Mouse (Mus musculus) lung, postnatal 0 days (tissue): ENCODE results near the gene Ddx55. TPM values are rescaled to one million over a fixed set of nuclear protein-coding genes. Genes with fewer than 3 reads are reported as not detected.
A peak's percentile ranks its signal among the peaks of the same experiment; 100 is the strongest.

ENCODE experiments used
- ATAC-seq: fragments of 200-750 bp; cut with Nextera tagmentation; 2 replicates; pipeline ENCODE4 v1.8.0; 2017; ENCODE audit warnings: moderate library complexity
- DNase-seq: peaks from one replicate; pipeline ENCODE4 v3.0.0-alpha.2; 2016; ENCODE audit warnings: low spot score
- H3K27ac ChIP-seq: fragments of 300-500 bp; sonication (generic); 2 replicates; pipeline ENCODE4 v1.5.1; 2014; ENCODE audit warnings: antibody characterized with exemption, mild to moderate bottlenecking, low read length, mixed read lengths
- H3K27me3 ChIP-seq: fragments of 300-500 bp; sonication (generic); replicated peaks from 2 replicates; pipeline ENCODE4 v1.6.1; 2014; ENCODE audit warnings: low read length, mixed read lengths; ENCODE audit not compliant: insufficient read depth
- H3K36me3 ChIP-seq: fragments of 300-500 bp; sonication (generic); 2 replicates; pipeline ENCODE4 v1.6.1; 2014; ENCODE audit warnings: low read length, mixed read lengths; ENCODE audit not compliant: insufficient read depth
- H3K4me1 ChIP-seq: fragments of 300-500 bp; sonication (generic); 2 replicates; pipeline ENCODE4 v1.6.1; 2014; ENCODE audit warnings: antibody characterized with exemption, low read depth, low read length, mixed read lengths; ENCODE audit not compliant: insufficient read depth
- H3K4me2 ChIP-seq: fragments of 300-500 bp; sonication (generic); replicated peaks from 2 replicates; pipeline ENCODE4 v1.6.1; 2014; ENCODE audit warnings: low read depth, mild to moderate bottlenecking, low read length, moderate library complexity, mixed read lengths
- H3K4me3 ChIP-seq: fragments of 300-500 bp; sonication (generic); 2 replicates; pipeline ENCODE4 v1.5.1; 2014; ENCODE audit warnings: low read depth, low read length
- H3K9ac ChIP-seq: fragments of 300-500 bp; sonication (generic); replicated peaks from 2 replicates; pipeline ENCODE4 v1.6.1; 2014; ENCODE audit warnings: low read depth, mild to moderate bottlenecking
- H3K9me3 ChIP-seq: fragments of 300-500 bp; sonication (generic); 2 replicates; pipeline ENCODE4 v1.6.1; 2016; ENCODE audit warnings: low read length, mixed read lengths
- CTCF ChIP-seq: IDR thresholded peaks from 2 replicates; pipeline ENCODE4 v1.5.1; 2016; ENCODE audit warnings: antibody characterized with exemption, mild to moderate bottlenecking
- EP300 ChIP-seq: IDR thresholded peaks from 2 replicates; pipeline ENCODE4 v1.6.1; 2016; ENCODE audit warnings: antibody characterized with exemption, mild to moderate bottlenecking, control low read depth
- WGBS: fragments of 180-500 bp; shearing (Covaris S2); extraction: QIAGEN DNeasy Blood & Tissue Kit; methylation state at CpG from one replicate; pipeline ENCODE4 v1.1.7; 2014; 5-methylcytosine and 5-hydroxymethylcytosine counted together
- polyA plus RNA-seq: library from polyadenylated mRNA; unstranded; fragments of >200 nt; fragmentation: Nextera tagmentation; extraction: Ambion mirVana; gene quantifications from 2 replicates; pipeline ENCODE4 v1.2.1, GENCODE M21; 2015

Ddx55 gene
- 6.3 and 6.7 TPM in 2 replicates for polyA plus RNA-seq

DNA sequence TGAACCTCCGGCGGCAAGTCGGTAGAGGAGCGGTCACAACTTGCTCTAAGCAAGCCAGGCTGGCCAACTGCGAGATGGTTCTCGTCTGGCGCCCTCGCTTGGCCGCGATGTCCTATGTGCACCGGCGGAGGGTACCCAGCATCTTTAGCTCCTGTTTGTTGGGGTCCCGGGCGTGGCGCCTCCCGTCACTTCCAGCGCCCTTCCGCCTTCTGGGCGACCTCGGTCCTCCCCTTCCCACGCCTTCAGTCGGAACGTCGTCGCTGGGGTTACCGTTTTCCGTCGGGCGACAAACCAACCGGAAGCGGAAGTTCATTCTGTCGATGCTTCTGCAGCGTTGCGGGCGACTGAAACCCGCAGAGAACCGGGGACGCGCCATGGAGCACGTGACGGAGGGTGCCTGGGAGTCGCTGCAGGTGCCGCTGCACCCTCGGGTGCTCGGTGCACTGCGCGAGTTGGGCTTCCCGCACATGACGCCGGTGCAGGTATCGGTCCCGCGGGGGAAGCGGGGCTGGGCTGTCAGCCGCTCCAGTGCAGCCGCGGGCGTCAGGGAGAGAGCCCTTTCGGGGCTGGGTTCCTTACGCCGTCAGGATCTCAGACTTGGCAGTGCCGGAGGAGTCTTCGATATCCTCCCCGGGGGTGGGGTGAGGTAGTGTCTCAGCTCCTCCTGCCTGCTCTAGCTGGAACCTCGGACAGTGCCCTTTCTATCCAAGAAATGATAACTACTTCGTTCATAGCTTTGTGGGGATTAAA lies at the start of gene Ddx55:
Gene Ddx55, plus strand, starts transcription at position 307 of the 750 bp plus-strand sequence.
- Histone ChIP-seq H3K4me2 (peak within 1 kb of the TSS; percentile 83), H3K27ac (peak within 1 kb of the TSS; percentile 82), H3K9ac (peak within 1 kb of the TSS; percentile 68), H3K27me3 (no peaks in the 10 kb centered on the region), H3K4me1 (peaks cover 4% of the 10 kb centered on the region; the same call in 1 of the 2 replicates), H3K9me3 (no peaks in the 10 kb centered on the region), H3K36me3 (0 out of 2 replicates have a peak, but pooled peaks cover 5% of the 10 kb centered on the region), H3K4me3 (peak within 1 kb of the TSS; percentile 85)
- TF ChIP-seq CTCF, result peak; percentile 57
- no peak for TF ChIP-seq EP300
- DNase-seq (peak; percentile 96), ATAC-seq (peak; percentile 93)
- WGBS, result under 1% methylated on average over 66 of the region's 66 CpGs

- 76% methylated on average over 14 of the region's 14 CpGs for WGBS
- Histone ChIP-seq H3K9me3 (no peaks in the 10 kb centered on the region), H3K4me1 (peaks cover 2% of the 10 kb centered on the region; the same call in 1 of the 2 replicates), H3K4me3 (no peak overlapping the region), H3K36me3 (peaks cover 13% of the 10 kb centered on the region; the same call in 1 of the 2 replicates), H3K27ac (no peak overlapping the region), H3K9ac (no peak overlapping the region), H3K27me3 (no peaks in the 10 kb centered on the region), H3K4me2 (no peak overlapping the region)
- DNase-seq (no peak), ATAC-seq (no peak)
- TF ChIP-seq CTCF, result no peak
- TF ChIP-seq EP300, result no peak
Observed at GRCm38 (mm10) chr5:124503742-124504141, 48.9 kb upstream of the Ddx55 start.

GRCm38 (mm10) chr5:124505235-124505634 lies 47.4 kb upstream of the Ddx55 start:
- 81% methylated on average over 4 of the region's 4 CpGs for WGBS
- Histone ChIP-seq H3K27ac (no peak overlapping the region), H3K36me3 (peaks cover 13% of the 10 kb centered on the region; the same call in 1 of the 2 replicates), H3K4me1 (no peaks in the 10 kb centered on the region; the same call in 1 of the 2 replicates), H3K9ac (no peak overlapping the region), H3K4me3 (no peak overlapping the region), H3K4me2 (no peak overlapping the region), H3K9me3 (no peaks in the 10 kb centered on the region), H3K27me3 (no peaks in the 10 kb centered on the region)
- no peak for DNase-seq
- TF ChIP-seq EP300, result no peak
- no peak for TF ChIP-seq CTCF
- no peak for ATAC-seq

DNA sequence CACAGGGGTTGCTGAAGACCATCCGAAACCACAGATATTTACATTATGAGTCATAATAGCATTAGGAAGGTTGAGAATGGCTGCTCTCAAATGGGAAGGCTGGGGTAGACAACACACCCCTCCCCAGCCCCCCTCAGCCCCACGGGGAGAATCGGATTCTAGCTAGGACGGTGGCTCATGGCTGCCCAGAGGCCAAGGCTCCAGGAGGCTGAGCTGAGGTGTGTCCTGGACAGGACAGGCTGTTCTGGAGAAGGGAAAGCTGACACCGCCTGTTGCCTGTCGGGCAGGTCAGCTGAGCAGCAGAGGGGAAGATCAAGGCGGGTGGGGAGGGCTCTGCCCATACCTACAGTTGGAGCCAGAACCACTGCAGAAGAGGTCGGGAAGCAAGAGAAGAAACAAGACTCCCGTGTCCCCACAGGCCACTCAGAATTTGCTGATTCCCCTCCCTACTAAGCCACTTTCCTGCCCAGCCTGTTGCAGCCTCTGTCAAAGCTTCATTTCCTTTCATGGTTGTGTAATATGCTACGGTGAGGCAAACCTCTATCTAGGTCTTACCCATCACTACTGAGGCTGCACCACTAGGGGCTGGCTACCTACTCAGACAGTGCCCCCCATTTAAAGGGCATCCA lies 45.8 kb upstream of the Ddx55 start:
- Histone ChIP-seq H3K27ac (peak overlapping the region; percentile 60), H3K4me2 (no peak overlapping the region), H3K36me3 (peaks cover 13% of the 10 kb centered on the region; the same call in 1 of the 2 replicates), H3K9ac (no peak overlapping the region; the same call in 1 of the 2 replicates), H3K9me3 (no peaks in the 10 kb centered on the region), H3K27me3 (no peaks in the 10 kb centered on the region), H3K4me1 (no peaks in the 10 kb centered on the region; the same call in 1 of the 2 replicates), H3K4me3 (no peak overlapping the region)
- 28% methylated on average over 10 of the region's 10 CpGs for whole genome bisulfite sequencing
- DNase-seq (peak; percentile 60), ATAC-seq (peak; percentile 24)
- TF ChIP-seq CTCF (no peak; the same call in 1 of the 2 replicates), EP300 (peak; percentile 48; the same call in 1 of the 2 replicates)

DNA sequence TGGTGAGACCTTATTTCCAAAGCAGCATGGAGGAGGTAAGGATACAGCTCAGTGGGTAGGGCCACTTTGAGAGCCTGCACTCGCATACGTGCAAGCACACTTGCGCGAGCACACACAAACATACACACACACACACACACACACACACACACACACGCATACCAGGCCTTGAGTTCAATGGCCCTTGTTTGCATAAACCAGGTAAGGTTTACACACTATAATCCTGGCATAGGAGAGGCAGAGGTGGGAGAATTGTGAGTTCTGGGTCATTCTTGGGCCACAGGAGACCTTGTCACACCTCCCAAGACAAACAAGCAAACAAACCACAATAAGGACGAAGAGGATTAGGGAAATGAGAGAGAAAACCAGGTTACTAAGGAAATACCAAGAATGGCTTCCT lies 43.5 kb upstream of the Ddx55 start:
- Histone ChIP-seq H3K27me3 (no peaks in the 10 kb centered on the region), H3K9me3 (no peaks in the 10 kb centered on the region), H3K4me3 (no peak overlapping the region), H3K9ac (no peak overlapping the region), H3K4me1 (no peaks in the 10 kb centered on the region; the same call in 1 of the 2 replicates), H3K36me3 (peaks cover 7% of the 10 kb centered on the region), H3K4me2 (no peak overlapping the region), H3K27ac (peak overlapping the region; percentile 88)
- 55% methylated on average over 6 of the region's 6 CpGs for WGBS
- no peak for TF ChIP-seq CTCF
- TF ChIP-seq EP300, result no peak
- DNase-seq (peak; percentile 66), ATAC-seq (peak; percentile 50)

DNA sequence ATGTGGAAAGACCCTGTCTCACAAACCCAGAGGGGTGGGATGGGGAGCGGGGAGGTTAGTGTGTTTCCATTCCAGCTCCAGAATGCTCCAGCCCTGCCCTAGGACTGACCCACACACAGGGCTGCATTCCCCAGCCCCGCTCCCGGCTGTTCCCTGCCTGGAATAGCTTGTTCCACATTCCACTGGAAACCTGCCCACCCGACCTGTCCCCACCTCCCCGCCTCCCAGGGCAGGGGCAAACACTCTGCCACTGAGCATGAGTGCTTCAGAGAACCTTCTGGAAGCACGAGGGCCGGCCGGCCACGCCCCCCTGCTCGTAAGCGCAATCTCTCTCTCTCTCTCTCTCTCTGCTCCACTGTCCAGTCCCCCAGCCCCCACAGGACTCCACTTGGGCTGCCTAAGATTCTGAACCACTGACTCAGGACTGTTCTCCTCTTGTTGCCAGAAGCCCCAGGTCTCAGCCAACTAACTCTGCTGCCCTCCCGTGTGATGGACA lies 42.9 kb upstream of the Ddx55 start:
- Histone ChIP-seq H3K27ac (peak overlapping the region; percentile 88), H3K4me2 (no peak overlapping the region), H3K4me3 (no peak overlapping the region), H3K9ac (no peak overlapping the region), H3K36me3 (peaks cover 10% of the 10 kb centered on the region), H3K27me3 (no peaks in the 10 kb centered on the region), H3K4me1 (no peaks in the 10 kb centered on the region; the same call in 1 of the 2 replicates), H3K9me3 (no peaks in the 10 kb centered on the region)
- WGBS, result 49% methylated on average over 11 of the region's 12 CpGs
- peak; percentile 95 for DNase-seq
- TF ChIP-seq CTCF, result no peak
- TF ChIP-seq EP300, result peak; percentile 82
- peak; percentile 96 for ATAC-seq
